Mouse (Mus musculus): Measurements from ENCODE around the gene Itpr2. TPM values are rescaled to one million over a fixed set of nuclear protein-coding genes. Genes with fewer than 3 reads are reported as not detected.
A peak's percentile ranks its signal among the peaks of the same experiment; 100 is the strongest.

The Itpr2 gene
- 10.2 and 13.3 TPM in 2 replicates for polyA plus RNA-seq (2015; fragmentation: Nextera tagmentation; extraction: Ambion mirVana)

GRCm38 (mm10) chr6:146501866-146502804 lies at the start of gene Itpr2:
Itpr2 (minus strand) TSS chr6:146502223.
- peaks cover 18% of the 10 kb centered on the region for H3K27me3 ChIP-seq
- H3K4me2 ChIP-seq (replicated peaks) = peak within 1 kb of the TSS; percentile 97
- no peaks in the 10 kb centered on the region for H3K9me3 ChIP-seq
- peak within 1 kb of the TSS; percentile 74 for H3K9ac ChIP-seq
- peak within 1 kb of the TSS; percentile 33; the same call in 1 of the 2 replicates for H3K27ac ChIP-seq
- WGBS = under 1% methylated on average over 62 of the region's 70 CpGs
- H3K4me1 ChIP-seq = peaks cover 12% of the 10 kb centered on the region
- peak within 1 kb of the TSS; percentile 74 for H3K4me3 ChIP-seq
- no peaks in the 10 kb centered on the region for H3K36me3 ChIP-seq
- ATAC-seq (ENCODE audit: low FRiP score, low read depth) = peak; percentile 94

GRCm38 (mm10) chr6:146551326-146551725 lies 49.3 kb upstream of the Itpr2 start:
- no peak for ATAC-seq (ENCODE audit: low FRiP score, low read depth)
- peaks cover 82% of the 10 kb centered on the region for H3K36me3 ChIP-seq

GRCm38 (mm10) chr6:146550421-146550820 lies 48.4 kb upstream of the Itpr2 start:
- Histone ChIP-seq H3K27ac (no peak overlapping the region), H3K27me3 (no peaks in the 10 kb centered on the region), H3K4me1 (no peaks in the 10 kb centered on the region), H3K36me3 (peaks cover 81% of the 10 kb centered on the region), H3K4me3 (no peak overlapping the region), H3K9me3 (no peaks in the 10 kb centered on the region), H3K4me2 (replicated peaks) (no peak overlapping the region), H3K9ac (no peak overlapping the region)
- no peak for ATAC-seq (ENCODE audit: low FRiP score, low read depth)
- 79% methylated on average over 2 of the region's 2 CpGs for WGBS

More at GRCm38 (mm10) chr6:146551326-146551725, 49.3 kb upstream of the Itpr2 start:
- Histone ChIP-seq H3K4me3 (no peak overlapping the region), H3K27ac (no peak overlapping the region), H3K27me3 (no peaks in the 10 kb centered on the region), H3K9me3 (peaks cover 4% of the 10 kb centered on the region; the same call in 1 of the 2 replicates), H3K4me2 (replicated peaks) (no peak overlapping the region), H3K4me1 (no peaks in the 10 kb centered on the region), H3K9ac (no peak overlapping the region)

GRCm38 (mm10) chr6:146545289-146545865 lies 43.4 kb upstream of the Itpr2 start:
- ATAC-seq (ENCODE audit: low FRiP score, low read depth) = no peak
- H3K9me3 ChIP-seq = no peaks in the 10 kb centered on the region
- no peaks in the 10 kb centered on the region for H3K27me3 ChIP-seq
- H3K27ac ChIP-seq = no peak overlapping the region
- no peak overlapping the region for H3K9ac ChIP-seq
- 77% methylated on average over 4 of the region's 5 CpGs for WGBS
- H3K4me1 ChIP-seq = no peaks in the 10 kb centered on the region
- H3K4me2 ChIP-seq (replicated peaks) = no peak overlapping the region
- no peak overlapping the region for H3K4me3 ChIP-seq
- H3K36me3 ChIP-seq = peaks cover 37% of the 10 kb centered on the region

- Histone ChIP-seq H3K4me2 (replicated peaks) (no peak overlapping the region), H3K27ac (no peak overlapping the region), H3K27me3 (no peaks in the 10 kb centered on the region), H3K36me3 (peaks cover 30% of the 10 kb centered on the region), H3K9me3 (no peaks in the 10 kb centered on the region), H3K4me1 (no peaks in the 10 kb centered on the region), H3K4me3 (no peak overlapping the region), H3K9ac (no peak overlapping the region)
- WGBS = 95% methylated on average over 1 of the region's 1 CpGs
- ATAC-seq (ENCODE audit: low FRiP score, low read depth) = no peak
Observed at GRCm38 (mm10) chr6:146544622-146545021, 42.6 kb upstream of the Itpr2 start.

GRCm38 (mm10) chr6:146540386-146540785 lies 38.4 kb upstream of the Itpr2 start:
- Histone ChIP-seq H3K9ac (no peak overlapping the region), H3K4me3 (no peak overlapping the region), H3K27ac (no peak overlapping the region), H3K27me3 (no peaks in the 10 kb centered on the region), H3K36me3 (no peaks in the 10 kb centered on the region), H3K9me3 (peaks cover 3% of the 10 kb centered on the region; the same call in 1 of the 2 replicates), H3K4me2 (replicated peaks) (no peak overlapping the region), H3K4me1 (no peaks in the 10 kb centered on the region)
- WGBS = 86% methylated on average over 3 of the region's 3 CpGs
- no peak for ATAC-seq (ENCODE audit: low FRiP score, low read depth)

- H3K27me3 ChIP-seq = no peaks in the 10 kb centered on the region
- H3K36me3 ChIP-seq = no peaks in the 10 kb centered on the region
- no peak for ATAC-seq (ENCODE audit: low FRiP score, low read depth)
- no peaks in the 10 kb centered on the region for H3K4me1 ChIP-seq
- no peak overlapping the region for H3K4me2 ChIP-seq (replicated peaks)
- no peak overlapping the region for H3K9ac ChIP-seq
- H3K4me3 ChIP-seq = no peak overlapping the region
- WGBS = 68% methylated on average over 4 of the region's 4 CpGs
- H3K9me3 ChIP-seq = peaks cover 3% of the 10 kb centered on the region; the same call in 1 of the 2 replicates
- H3K27ac ChIP-seq = no peak overlapping the region
Observed at GRCm38 (mm10) chr6:146538661-146539060, 36.6 kb upstream of the Itpr2 start.

GRCm38 (mm10) chr6:146538071-146538470 lies 36.0 kb upstream of the Itpr2 start:
- Histone ChIP-seq H3K27ac (no peak overlapping the region), H3K4me3 (no peak overlapping the region), H3K27me3 (no peaks in the 10 kb centered on the region), H3K4me2 (replicated peaks) (no peak overlapping the region), H3K9ac (no peak overlapping the region), H3K4me1 (no peaks in the 10 kb centered on the region), H3K9me3 (peaks cover 3% of the 10 kb centered on the region; the same call in 1 of the 2 replicates), H3K36me3 (no peaks in the 10 kb centered on the region)
- ATAC-seq (ENCODE audit: low FRiP score, low read depth) = no peak
- 53% methylated on average over 2 of the region's 2 CpGs for WGBS

- H3K4me2 ChIP-seq (replicated peaks) = no peak overlapping the region
- WGBS = 75% methylated on average over 4 of the region's 4 CpGs
- H3K4me1 ChIP-seq = no peaks in the 10 kb centered on the region
- H3K9ac ChIP-seq = no peak overlapping the region
- H3K9me3 ChIP-seq = peaks cover 3% of the 10 kb centered on the region; the same call in 1 of the 2 replicates
- no peak for ATAC-seq (ENCODE audit: low FRiP score, low read depth)
- H3K36me3 ChIP-seq = no peaks in the 10 kb centered on the region
- no peaks in the 10 kb centered on the region for H3K27me3 ChIP-seq
- no peak overlapping the region for H3K4me3 ChIP-seq
- no peak overlapping the region for H3K27ac ChIP-seq
Observed at GRCm38 (mm10) chr6:146537111-146537510, 35.1 kb upstream of the Itpr2 start.

- no peaks in the 10 kb centered on the region for H3K36me3 ChIP-seq
- 85% methylated on average over 5 of the region's 5 CpGs for WGBS
- no peak overlapping the region for H3K9ac ChIP-seq
- H3K4me3 ChIP-seq = no peak overlapping the region
- no peak overlapping the region for H3K27ac ChIP-seq
- H3K9me3 ChIP-seq = peaks cover 3% of the 10 kb centered on the region; the same call in 1 of the 2 replicates
- no peaks in the 10 kb centered on the region for H3K4me1 ChIP-seq
- no peak overlapping the region for H3K4me2 ChIP-seq (replicated peaks)
- ATAC-seq (ENCODE audit: low FRiP score, low read depth) = no peak
- H3K27me3 ChIP-seq = no peaks in the 10 kb centered on the region
Observed at GRCm38 (mm10) chr6:146535501-146535900, 33.5 kb upstream of the Itpr2 start.

GRCm38 (mm10) chr6:146533146-146533545 lies 31.1 kb upstream of the Itpr2 start:
- Histone ChIP-seq H3K27me3 (no peaks in the 10 kb centered on the region), H3K4me3 (no peak overlapping the region), H3K9ac (no peak overlapping the region), H3K36me3 (no peaks in the 10 kb centered on the region), H3K9me3 (peaks cover 3% of the 10 kb centered on the region; the same call in 1 of the 2 replicates), H3K27ac (no peak overlapping the region), H3K4me1 (no peaks in the 10 kb centered on the region), H3K4me2 (replicated peaks) (no peak overlapping the region)
- no peak for ATAC-seq (ENCODE audit: low FRiP score, low read depth)
- 85% methylated on average over 4 of the region's 4 CpGs for WGBS

GRCm38 (mm10) chr6:146530769-146531168 lies 28.7 kb upstream of the Itpr2 start:
- WGBS = 21% methylated on average over 5 of the region's 5 CpGs
- no peaks in the 10 kb centered on the region for H3K9me3 ChIP-seq
- ATAC-seq (ENCODE audit: low FRiP score, low read depth) = no peak
- H3K36me3 ChIP-seq = no peaks in the 10 kb centered on the region
- H3K4me2 ChIP-seq (replicated peaks) = no peak overlapping the region
- H3K4me3 ChIP-seq = no peak overlapping the region
- no peaks in the 10 kb centered on the region for H3K27me3 ChIP-seq
- no peak overlapping the region for H3K9ac ChIP-seq
- no peaks in the 10 kb centered on the region for H3K4me1 ChIP-seq
- H3K27ac ChIP-seq = no peak overlapping the region

Measured in limb, embryonic 13.5 days (tissue).